Mouse (Mus musculus) brain, embryonic 14.5 days (tissue): ENCODE measurements around the gene Acta1. TPM values are rescaled to one million over a fixed set of nuclear protein-coding genes. Genes with fewer than 3 reads are reported as not detected.

ENCODE experiments used
- DNase-seq: peaks from one replicate; pipeline ENCODE4 v3.0.0-alpha.2; 2011; ENCODE audit warnings: low read depth
- CTCF ChIP-seq: fragments of 200-500 bp; IDR thresholded peaks from 2 replicates; pipeline ENCODE4 v1.5.1; 2012; ENCODE audit warnings: inconsistent platforms, mild to moderate bottlenecking, moderate library complexity, borderline replicate concordance; ENCODE audit not compliant: insufficient read depth, insufficient read length; ENCODE audit errors: extremely low read depth
- POLR2A ChIP-seq: fragments of 200-500 bp; IDR thresholded peaks from 2 replicates; pipeline ENCODE4 v1.6.1; 2012; ENCODE audit warnings: mild to moderate bottlenecking, inconsistent platforms, borderline replicate concordance; ENCODE audit not compliant: poor library complexity, insufficient read depth, insufficient read length, severe bottlenecking; ENCODE audit errors: extremely low read depth
- polyA plus RNA-seq: library from polyadenylated mRNA; depleted of rRNA; stranded (reverse); fragments of >200 nt; gene quantifications from 2 replicates; pipeline ENCODE4 v1.2.3, GENCODE M21; 2012; rRNA removed

Acta1 gene
- polyA plus RNA-seq, 1 experiment, result 9.0 TPM

GRCm38 (mm10) chr8:123854252-123854651, 40.3 kb downstream of the Acta1 start:
- no peak for DNase-seq
- TF ChIP-seq POLR2A (no peak), CTCF (no peak)

GRCm38 (mm10) chr8:123851590-123851989, 43.0 kb downstream of the Acta1 start:
- no peak for TF ChIP-seq POLR2A
- no peak for TF ChIP-seq CTCF
- DNase-seq, result no peak

- TF ChIP-seq POLR2A (no peak), CTCF (no peak)
These were observed 45.2 kb downstream of the Acta1 start for GRCm38 (mm10) chr8:123849352-123849751.

GRCm38 (mm10) chr8:123847546-123847945, 47.0 kb downstream of the Acta1 start:
- TF ChIP-seq CTCF (no peak), POLR2A (no peak)
- DNase-seq, result no peak

More at GRCm38 (mm10) chr8:123849352-123849751, 45.2 kb downstream of the Acta1 start:
- no peak for DNase-seq

GRCm38 (mm10) chr8:123846509-123846908, 48.0 kb downstream of the Acta1 start:
- no peak for DNase-seq
- TF ChIP-seq POLR2A, result no peak
- no peak for TF ChIP-seq CTCF

GRCm38 (mm10) chr8:123845991-123846390, 48.6 kb downstream of the Acta1 start:
- DNase-seq, result no peak
- TF ChIP-seq POLR2A (no peak), CTCF (no peak)

- DNase-seq, result no peak
- no peak for TF ChIP-seq POLR2A
- no peak for TF ChIP-seq CTCF
These were observed 49.4 kb downstream of the Acta1 start for GRCm38 (mm10) chr8:123845114-123845513.

- peak; percentile 57 for DNase-seq
- no peak for TF ChIP-seq CTCF
These were observed 50.2 kb downstream of the Acta1 start for GRCm38 (mm10) chr8:123844341-123844740.

GRCm38 (mm10) chr8:123842086-123842485, 52.5 kb downstream of the Acta1 start:
- TF ChIP-seq CTCF (no peak), POLR2A (no peak)
- DNase-seq, result no peak

Other genes with a start within 250 kb of the Acta1 start
- gene Rhou, start 240.8 kb downstream of the Acta1 start, polyA plus RNA-seq, result 20.9 and 30.1 TPM in 2 replicates
- gene Rab4a, start 88.8 kb downstream of the Acta1 start, polyA plus RNA-seq, result 48.0 and 49.1 TPM in 2 replicates
- 6.6 and 7.5 TPM in 2 replicates for gene Ccsap, start 34.5 kb downstream of the Acta1 start, polyA plus RNA-seq
- gene Nup133, start 54.5 kb upstream of the Acta1 start, polyA plus RNA-seq, result 20.9 and 23.2 TPM in 2 replicates
- 16.0 and 19.5 TPM in 2 replicates for gene Abcb10, start 88.4 kb upstream of the Acta1 start, polyA plus RNA-seq
- 27.9 and 34.1 TPM in 2 replicates for gene Taf5l, start 126.6 kb upstream of the Acta1 start, polyA plus RNA-seq
- gene Urb2, start 126.8 kb upstream of the Acta1 start, polyA plus RNA-seq, result 8.3 and 9.6 TPM in 2 replicates